19 mouse cellular contexts compared by ENCODE assay signal in the genomic region with DNA sequence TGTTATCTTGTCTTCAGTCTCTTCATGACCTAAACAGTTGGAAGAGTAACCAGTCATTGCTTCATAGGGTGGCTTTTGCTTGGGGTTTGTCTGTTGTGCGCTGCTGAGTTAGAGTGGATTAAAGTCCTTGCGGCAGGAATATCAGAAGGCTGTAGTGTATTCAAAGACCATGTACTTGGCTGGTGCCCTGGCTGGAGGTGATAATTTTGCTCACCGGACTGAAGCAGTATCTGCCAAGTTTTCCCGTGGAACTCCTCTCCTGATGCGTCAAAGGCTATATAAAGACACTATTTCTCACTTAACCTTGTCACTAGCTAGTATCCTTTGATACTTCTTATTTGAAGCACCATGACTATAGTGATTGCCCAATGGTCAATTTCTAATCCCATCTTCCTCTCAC. TPM values are rescaled to one million over a fixed set of nuclear protein-coding genes. Genes with fewer than 3 reads are reported as not detected.
"Had no signal": no experiment of that assay in that cellular context is flagged by ENCODE, and none has a peak within 500 bp of the region (broad histone marks: within the 10 kb centered on the region; RNA-seq: fewer than 3 reads in every experiment).

No protein-coding gene starts in this region.

- H3K27ac ChIP-seq: midbrain, embryonic 10.5 days; midbrain, embryonic 12.5 days; neural tube, embryonic 13.5 days; neural tube, embryonic 15.5 days had no signal

- H3K4me1 ChIP-seq: midbrain, embryonic 10.5 days; midbrain, embryonic 12.5 days; neural tube, embryonic 15.5 days had no signal

- H3K9ac ChIP-seq: lung, embryonic 14.5 days; midbrain, embryonic 12.5 days; neural tube, embryonic 13.5 days; neural tube, embryonic 15.5 days had no signal

- H3K4me3 ChIP-seq: midbrain, embryonic 10.5 days; midbrain, embryonic 12.5 days; myocyte; neural tube, embryonic 13.5 days; neural tube, embryonic 15.5 days had no signal

- ATAC-seq: midbrain, embryonic 16.5 days had no signal

- DNase-seq: lung, embryonic 14.5 days; lung, postnatal 10 days; lung, postnatal 4 days; midbrain, embryonic 14.5 days; retina, postnatal 1 day; right cerebral cortex, adult 18-20 months; right cerebral cortex, postnatal 25 days; right cerebral cortex, postnatal 4 days; spleen, adult 18-20 months; thymus, adult 18-20 months; thymus, postnatal 14 days; thymus, postnatal 36 days had no signal

- H3K36me3 ChIP-seq: midbrain, embryonic 10.5 days; midbrain, embryonic 12.5 days; neural tube, embryonic 13.5 days; neural tube, embryonic 15.5 days had no signal

- H3K9me3 ChIP-seq: midbrain, embryonic 10.5 days; midbrain, embryonic 12.5 days; neural tube, embryonic 13.5 days; neural tube, embryonic 15.5 days had no signal

- H3K4me2 ChIP-seq: lung, embryonic 14.5 days; midbrain, embryonic 12.5 days; neural tube, embryonic 13.5 days; neural tube, embryonic 15.5 days had no signal

- H3K27me3 ChIP-seq: midbrain, embryonic 12.5 days; neural tube, embryonic 13.5 days; neural tube, embryonic 15.5 days had no signal

RNA-seq across cellular contexts. Expression of a gene that starts 34.9 kb away (rescaled TPM):
- total RNA-seq: megakaryocyte, adult 5-6 weeks had no signal
- polyA plus RNA-seq: midbrain, embryonic 12.5 days had no signal
